Mouse (Mus musculus) gastrocnemius, postnatal 25 days (tissue): Measurements from ENCODE around the gene Lamb3. TPM values are rescaled to one million over a fixed set of nuclear protein-coding genes. Genes with fewer than 3 reads are reported as not detected.
"Not testable (repeated sequence)": the region's sequence is repeated elsewhere in the genome, so short reads cannot be mapped to it uniquely, and the experiment has no call there.

Source experiments
- DNase-seq: peaks from one replicate; pipeline ENCODE4 v3.0.0; 2022
- total RNA-seq, 2 experiments: library from RNA; stranded (reverse); gene quantifications; 1 replicate in 1 of 2; 2 replicates in 1 of 2; pipeline ENCODE4 v1.2.3; 2021

Gene Lamb3
- total RNA-seq, 2 experiments from 2014 or later: 2.0 to 2.7 TPM

DNA sequence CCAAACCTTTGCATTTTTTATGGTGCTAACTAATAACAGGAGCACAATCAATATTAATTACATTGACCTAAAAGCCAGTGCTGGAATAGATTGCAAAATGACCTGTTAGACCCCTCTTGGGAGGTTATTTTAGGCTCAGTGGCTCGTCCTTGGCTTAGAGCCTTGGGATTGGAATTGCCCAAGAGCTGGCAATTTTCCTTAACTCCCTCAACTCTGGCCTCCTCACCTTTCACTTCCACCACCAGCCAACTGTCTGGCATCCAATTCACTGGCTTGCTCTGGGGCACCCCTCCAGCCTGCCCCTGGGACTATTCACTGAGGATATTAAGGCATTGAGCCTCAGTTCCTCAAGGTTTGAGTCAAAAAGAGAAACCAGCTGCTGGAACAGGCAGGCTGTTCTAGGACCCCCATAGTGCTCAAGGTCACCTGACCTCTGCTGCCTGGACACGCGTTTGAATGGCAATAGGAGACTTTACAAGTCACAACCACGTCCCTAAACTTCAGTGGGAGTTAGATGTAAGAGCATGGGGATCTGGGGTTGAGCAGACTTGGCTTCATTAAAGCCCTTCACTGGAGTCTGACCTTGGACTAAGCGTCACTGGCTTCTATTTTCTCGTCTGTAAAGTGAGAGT, 71.0 kb downstream of the Lamb3 start:
- DNase-seq: peak; percentile 71

DNA sequence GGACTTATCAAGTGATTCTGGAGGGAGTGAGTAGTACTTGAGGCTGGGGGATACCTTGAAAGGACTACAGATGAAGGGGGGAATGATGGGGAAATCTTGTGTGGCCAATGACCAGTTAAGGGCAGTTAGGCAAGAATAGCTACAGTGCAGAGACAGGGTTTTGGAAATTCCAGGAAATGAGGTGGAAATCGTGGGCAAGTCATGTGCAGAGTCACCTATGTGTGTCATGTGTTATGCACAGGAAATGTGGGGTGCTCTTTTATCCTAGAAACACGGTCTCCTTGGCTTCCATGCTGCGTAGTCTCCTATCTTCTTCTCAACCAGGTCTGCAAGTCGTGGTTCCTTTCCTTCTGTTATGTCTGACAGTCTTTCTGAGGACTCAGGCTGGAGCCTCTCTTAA, 72.0 kb downstream of the Lamb3 start:
- no peak for DNase-seq

DNA sequence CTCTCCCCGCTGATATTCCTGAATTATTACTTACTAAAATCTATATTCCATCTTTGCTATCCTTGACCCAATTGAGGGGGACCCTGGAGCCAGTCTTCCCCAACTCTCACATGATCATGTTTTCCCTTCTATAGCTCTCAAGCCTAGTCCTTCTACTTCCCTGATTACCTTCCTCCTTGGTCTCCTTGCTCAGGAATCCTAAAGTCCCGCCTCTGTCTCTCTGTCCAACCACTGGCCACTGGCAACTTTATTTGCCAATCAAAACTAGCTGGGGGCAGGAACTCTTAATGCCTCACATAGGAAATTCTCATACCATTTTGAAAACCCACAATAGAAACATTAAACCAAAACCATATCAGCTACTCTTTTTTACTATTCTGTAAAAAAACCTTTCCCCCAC, 73.8 kb downstream of the Lamb3 start:
- DNase-seq: no peak

DNA sequence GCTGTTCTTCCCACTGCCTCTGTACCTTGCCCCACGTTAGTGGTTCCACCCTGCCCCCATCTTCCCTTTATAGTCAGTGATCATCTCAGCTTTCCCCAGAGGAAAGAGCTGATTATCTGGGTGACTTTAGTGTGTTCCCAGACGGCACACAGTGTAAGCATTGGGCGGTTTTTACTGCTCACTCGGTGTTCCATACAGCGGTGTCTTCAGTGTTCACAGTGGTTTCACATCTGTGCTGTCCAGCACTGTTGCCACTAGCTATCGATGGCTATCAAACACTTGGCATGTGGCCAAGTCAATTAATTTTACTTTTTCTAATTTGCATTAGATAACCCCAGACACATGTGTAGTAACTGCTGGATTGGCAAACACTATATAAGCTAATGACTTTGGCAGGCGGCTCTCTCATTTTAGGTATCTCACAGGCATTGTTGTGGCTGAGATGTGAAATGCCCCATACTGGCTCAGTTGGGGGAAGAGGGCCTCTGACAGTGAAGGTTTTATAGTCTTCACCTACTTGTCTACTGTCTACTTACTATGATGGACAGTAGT, 76.8 kb downstream of the Lamb3 start:
- DNase-seq: no peak

DNA sequence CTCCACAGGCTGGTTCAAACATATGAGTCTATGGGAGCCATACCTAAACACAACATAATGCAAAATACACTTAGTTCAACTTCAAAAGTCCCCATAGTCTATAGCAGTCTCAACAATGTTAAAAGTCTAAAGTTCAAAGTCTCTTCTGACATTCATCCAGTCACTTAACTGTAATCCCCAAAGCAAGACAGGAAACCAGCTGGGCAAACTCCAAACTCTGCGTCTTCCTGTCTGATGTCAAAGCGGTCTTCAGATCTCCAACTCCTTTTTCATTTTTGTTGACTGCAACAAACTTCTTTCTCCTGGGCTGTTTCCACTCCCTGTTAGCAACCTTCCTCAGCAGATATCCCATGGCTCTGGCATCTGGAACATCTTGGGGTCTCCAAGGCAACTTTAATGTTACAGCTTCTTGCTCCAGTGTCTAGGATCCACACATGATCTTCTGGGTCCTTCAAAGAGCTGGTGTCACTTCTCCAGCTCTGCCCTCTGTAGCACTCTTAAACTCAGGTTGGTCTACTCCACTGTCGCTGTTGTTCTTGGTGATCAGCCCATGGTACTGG, 78.3 kb downstream of the Lamb3 start:
- DNase-seq: not testable (repeated sequence)

DNA sequence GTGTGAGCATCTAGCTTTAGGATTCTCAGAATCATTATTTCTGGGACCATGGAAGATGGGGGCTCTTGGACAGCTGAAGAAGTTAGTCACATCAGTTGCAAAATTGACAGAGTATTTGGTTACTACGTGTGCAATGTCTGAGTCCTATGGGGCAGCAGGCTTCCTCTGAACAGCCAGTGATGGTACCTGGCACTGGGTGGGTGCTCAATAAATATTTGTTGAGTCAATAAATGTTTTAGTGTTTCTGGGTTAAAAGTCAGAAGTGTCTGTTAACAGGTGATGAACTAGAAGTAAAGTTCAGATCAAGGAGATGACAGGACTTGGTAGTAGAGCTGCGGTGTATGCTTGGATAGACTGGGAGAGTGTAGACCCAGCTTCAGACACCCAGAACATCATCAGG, 80.1 kb downstream of the Lamb3 start:
- DNase-seq: no peak

DNA sequence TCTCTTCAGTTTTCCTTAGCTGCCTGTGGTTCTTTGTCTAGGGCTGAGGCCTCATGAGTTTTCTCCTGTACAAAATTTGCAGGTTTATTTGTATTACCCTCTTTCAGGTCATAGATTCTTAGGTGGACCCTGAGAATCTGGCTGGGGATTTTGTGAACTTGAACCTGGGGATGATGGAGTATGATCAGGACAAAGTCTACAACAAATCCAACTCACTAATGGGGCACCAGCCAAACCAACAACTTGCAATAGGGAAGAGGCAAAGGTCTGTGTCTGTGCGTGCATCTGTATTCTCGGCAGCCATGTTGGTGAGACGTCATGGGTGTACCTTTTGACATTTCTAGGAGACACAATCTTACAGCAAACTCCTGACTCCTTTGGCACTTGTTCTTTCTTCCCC, 81.6 kb downstream of the Lamb3 start:
- no peak for DNase-seq

DNA sequence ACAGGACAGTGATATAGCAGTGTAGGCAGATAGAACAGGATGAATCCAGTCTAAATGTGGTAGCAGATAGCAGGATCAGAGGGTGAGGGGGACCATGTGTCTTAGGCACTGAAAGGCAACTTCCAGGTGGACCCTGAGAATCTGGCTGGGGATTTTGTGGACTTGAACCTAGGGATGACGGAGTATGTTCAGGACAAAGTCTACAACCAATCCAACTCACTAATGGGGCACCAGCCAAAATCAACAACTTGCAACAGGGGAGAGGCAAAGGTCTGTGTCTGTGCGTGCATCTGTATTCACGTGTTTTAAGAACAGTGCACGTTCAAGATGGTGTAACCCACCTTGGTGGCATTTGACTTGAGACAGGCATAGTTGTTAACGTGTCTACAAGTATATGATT, 82.4 kb downstream of the Lamb3 start:
- no peak for DNase-seq

DNA sequence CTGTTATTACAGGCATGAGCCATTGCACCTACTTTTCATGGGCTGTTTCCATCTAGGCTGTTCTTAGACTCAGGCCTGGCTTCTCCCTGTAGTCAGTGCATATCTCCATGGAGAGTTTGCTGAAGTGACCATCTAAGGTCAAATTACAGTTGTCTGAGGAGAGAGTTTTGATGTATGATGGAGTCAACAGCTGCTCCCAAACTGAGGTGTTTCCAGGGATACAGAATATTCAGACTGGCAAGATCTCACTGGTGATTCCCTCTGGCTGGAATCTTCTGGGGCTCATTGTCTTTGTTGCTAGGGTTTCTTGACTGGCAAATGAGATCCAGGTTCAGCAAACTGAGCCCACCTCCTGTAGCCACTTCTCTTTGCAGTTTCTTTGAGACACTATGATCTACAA, 83.2 kb downstream of the Lamb3 start:
- DNase-seq: no peak

DNA sequence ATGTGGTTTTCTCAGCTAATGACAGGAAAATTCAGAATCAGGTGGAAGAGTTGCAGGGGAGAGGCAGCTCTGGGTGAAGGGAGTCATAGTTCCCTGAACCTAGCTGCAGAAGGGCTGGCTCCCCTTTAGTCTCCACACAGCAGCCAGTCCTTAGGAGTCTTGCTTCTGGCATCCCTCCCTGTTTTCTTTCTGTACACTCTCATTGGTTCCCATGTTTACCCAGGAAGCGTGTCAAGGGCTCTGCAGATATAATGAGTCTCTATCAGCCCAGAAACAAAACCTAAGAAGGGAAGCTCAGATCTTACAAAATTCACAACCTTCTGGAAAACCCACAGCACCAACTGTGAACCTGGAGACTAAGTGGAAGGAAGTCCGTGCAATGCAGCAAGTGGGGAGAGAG, 85.5 kb downstream of the Lamb3 start:
- DNase-seq: no peak

DNA sequence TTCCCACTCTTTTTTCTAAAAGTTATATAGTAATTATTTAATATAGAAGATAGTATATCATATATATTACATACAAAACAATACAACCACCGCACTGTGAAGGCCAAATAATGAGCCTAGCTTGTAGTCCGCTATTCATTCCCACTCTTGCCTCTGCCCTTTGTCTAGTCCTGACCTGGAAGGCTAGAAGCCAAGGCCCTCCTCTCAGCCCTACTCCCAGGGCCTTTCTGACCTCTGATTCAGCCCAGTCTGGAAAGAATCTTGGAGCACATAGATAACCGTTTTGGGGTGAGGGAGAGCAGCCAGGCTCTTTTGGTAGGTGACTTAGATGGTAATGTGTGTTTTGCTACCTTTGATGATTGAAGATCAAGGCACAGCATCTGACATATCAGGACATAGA, 86.4 kb downstream of the Lamb3 start:
- DNase-seq: no peak

DNA sequence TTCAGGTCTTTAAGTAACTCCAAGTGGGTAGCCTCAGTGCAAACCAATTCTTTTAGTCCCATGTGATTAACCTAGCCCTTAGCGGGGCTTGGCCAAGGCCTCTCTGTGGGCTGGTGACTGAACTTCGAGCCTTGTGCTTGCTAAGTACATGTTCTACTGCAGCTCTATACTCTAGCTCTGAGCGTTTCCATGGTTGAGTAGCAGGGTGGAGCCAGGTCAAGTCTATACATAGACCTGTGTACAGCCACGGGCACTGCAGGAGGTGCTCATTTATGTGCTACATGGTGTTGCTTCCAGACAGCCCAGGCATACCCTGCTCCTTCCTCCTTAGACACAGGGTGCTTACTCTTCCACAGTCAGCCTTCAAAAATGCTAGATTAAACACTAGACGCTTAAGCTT, 88.4 kb downstream of the Lamb3 start:
- no peak for DNase-seq

DNA sequence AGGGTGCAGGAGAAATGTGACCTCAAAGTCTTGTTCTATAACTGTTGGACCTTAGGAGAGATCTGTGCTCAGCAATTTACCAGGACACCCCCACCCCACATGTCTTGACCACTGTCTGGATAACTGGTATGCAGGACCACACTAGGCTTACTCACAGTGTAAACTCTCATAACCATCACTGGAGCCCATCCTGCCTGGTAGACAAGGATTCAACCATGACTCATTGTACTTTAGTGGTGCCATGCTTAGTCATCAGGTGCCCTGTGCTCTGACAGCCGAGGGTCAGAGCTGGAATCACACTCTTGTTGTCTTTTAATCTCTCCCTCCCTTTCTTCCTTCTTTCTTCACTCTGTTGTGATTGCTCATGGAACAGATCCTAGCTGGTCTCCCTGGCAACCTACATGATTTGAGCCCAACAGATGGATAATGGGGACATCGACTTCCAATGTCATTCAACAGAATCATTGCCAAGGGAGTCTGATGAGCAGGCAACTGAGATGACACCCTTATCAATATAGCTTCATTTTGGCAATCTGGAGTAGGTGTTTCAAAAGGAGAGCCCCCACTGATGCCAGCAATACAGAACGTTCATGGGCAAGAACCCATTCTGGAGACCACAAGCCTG, 90.8 kb downstream of the Lamb3 start:
- DNase-seq: no peak

DNA sequence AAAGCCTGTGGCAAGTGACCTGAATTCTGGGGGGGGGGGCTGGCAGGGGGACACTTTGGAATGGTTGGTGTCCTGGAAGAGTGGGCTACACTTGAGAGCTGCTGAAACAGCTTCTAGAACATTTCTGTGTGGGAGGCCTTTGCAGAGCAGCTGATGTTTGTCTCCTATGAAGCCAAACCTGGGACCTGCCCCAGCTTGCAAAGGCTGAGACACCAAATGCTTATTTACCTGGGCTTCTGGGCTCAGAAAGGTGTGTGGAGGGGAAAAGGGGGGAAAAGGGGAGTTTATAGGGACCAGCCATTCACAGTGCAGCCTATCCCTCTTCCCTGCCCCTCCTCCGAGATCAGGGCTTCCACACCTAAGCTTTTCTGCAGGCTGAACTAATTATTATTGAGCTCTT, 92.5 kb downstream of the Lamb3 start:
- no peak for DNase-seq

DNA sequence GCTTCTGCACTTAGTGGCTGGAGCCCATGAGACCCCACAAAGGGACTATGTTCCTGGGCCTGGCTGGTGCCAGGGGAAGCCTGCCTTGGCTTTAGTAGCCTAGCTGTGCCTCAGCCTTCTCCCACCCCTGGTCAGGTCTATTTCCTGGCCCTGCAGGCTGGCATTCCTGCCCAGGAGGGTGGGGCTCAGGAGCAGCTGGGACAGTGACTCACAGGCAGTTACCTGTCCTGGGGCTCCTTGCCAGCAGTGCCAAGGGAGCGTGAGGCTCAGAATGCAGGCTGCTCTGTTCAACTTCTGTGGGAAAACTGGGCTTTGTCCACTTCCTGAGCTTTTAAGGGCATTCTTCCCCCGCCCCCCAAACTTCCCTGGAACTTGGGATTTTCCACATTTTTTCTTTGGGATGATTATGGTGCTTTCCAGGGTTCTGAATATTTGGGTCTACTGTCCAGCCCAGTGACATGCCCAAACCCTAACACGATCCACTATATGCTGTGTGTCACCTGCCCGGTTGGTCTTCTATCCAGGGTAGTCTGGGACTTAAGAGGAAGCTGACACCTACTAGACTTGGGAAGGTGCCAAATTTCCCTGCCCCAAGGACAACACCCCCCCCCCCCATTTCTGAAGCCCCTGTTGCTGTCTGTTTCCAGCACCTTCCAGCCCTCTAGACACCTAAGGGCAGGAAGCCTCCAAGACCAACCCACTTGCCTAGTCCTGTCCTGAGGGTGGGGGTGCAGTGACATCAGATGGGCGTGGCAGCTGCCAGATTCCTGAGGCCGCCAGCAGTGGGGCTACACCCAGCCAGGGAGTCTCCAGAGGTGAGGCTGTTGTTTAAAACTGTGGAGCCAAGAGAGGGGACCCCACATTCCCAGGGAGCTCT, 94.0 kb downstream of the Lamb3 start:
- DNase-seq: no peak

DNA sequence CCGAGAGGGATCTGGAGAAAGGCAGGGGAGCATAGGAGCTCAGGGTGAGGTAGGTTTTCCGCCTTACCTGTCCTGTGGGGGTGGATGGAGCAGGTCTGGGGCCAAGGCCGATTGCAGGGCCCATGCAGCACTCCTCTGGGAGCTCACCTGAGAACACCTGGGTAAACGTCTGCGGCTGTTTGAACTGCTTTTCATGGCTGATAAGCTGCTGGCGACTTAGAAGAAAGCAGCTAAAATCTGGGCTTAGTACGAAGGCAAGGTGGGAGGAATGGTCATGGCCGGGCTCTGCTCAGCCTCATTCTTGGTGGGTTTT, 94.5 kb downstream of the Lamb3 start:
- no peak for DNase-seq

DNA sequence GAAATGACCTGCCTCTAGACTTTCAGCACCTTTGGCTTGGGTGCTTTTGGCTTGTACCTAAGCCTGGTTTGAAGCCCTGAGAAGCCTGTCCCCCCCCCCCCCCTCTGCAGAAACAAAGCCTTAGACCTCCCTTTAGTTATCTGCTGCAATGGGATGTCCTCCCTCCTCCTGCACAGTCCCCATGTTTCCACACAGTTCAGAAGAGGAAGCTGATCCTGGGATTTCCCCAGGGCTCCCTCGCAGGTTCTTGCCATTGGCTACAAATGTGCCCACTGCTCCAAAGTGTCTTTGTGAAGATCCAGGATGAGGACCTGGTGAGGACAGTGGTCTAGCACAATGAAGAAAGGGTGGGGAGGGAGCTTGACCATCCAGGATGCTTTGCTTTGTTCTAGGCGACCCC, 95.6 kb downstream of the Lamb3 start:
- DNase-seq: no peak

DNA sequence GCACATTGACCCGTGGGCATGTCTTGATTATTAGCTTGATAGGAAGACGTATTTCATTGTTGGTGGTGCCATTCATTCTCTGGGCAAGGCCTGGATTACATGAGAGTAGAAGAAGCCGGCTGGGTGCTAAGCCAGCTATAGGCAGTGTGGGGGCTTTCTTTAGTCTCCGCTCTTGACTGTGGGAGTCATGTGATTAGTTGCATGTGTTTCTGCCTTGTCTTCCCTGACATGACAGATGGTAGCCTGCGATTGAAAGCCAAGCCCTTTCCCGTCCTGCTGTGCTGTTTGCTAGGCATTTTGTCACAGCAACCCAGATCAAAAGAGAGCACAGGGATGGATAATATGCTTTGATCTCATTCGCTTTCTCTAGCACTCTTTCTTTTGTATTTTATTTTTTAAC, 97.9 kb downstream of the Lamb3 start:
- no peak for DNase-seq

DNA sequence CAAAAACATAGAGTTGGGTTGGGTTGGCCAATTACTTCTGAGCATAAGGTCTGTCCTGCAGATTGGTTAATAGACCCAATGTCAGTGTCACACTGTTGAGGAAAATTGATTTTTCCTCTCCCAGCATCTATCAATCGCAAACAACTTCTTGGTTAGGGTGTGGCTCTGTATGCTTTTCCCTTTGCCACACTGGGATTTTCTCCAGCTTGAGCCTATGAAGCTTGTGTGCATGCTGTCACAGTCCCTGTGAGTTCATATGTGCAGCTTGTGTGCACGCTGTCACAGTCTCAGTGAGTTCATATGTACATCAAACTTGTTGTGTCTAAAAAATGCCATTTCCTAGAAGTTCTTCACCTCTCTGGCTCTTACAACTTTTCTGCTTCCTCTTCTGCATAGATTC, 99.3 kb downstream of the Lamb3 start:
- no peak for DNase-seq

DNA sequence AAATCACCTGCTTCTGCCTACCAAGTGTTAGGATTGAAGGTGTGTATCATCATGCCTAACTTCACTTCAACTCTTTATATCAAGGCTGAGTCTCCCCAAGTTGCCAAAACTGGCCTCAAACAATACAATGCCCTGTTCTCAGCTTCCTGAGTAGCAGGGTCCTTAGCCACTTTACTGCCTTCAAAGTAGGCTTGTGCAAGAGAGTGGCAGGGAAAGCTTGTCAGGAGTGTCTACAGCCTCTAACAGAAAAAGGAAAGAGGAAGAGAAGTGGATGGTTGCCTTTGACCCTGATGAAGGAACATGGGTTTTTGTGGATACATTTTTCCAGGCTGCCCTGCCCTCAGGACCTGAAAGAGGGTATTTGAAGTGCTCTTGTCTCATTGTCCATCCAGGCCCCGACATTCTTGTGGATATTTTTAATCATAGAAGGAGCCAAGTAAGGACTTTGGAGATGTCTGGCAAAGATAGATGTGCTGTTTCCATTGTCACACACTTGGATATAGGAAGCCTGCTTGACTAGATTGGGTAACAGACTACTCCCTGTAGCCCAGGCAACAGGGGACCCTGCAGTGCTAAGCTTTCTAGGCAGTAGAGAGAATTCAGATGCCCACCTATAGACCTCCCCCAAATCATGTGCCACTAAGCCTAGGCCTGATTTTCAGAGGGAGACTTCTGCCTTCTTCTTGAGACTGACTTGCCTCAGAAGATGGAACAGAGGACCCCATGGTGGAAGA, 102.5 kb downstream of the Lamb3 start:
- no peak for DNase-seq

DNA sequence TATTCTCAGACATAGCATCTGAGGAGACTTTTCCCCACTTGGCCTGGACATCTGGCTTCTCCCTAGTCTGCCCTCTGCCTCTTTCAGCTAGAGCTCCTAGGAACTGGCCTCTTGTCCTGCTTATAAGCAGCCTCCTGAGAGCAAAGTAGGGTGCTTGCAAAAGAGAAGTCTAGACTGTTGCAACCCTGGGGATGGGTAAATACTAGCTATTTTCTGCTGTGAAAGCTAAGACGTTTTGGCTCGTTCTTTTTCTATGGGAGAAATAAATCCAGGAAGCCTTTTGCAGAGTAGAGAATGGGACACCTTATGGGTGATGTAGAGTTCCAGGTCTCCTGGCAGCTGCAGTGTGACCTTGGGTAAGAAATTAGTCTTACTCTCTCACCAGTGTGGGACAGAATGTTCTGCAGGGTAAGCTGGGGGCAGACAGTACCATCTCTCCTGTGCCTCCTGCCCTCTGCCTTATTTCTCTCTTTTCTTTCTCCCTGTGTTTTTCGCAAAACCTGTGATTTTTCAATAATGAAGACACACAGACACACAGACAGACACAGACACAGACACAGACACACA, 103.1 kb downstream of the Lamb3 start:
- DNase-seq: no peak

DNA sequence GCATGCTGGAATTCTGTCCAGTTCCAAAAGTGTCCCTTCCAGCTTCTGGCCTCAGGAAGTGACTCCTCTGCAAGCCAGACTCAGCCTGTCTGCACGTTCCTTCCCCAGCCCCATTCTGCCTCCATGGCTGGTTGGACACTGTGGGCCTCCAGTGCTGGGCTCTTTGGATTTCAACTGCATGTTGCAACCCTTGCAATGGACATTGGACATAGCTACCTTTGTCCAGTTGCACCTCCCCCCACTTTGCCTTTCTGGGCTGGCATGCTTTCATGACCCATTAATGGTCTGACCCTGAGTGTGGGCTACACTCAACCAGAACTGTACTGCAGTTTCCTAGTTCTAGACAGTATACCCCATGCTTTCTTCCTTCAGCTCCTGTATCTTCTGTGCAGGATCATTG, 104.1 kb downstream of the Lamb3 start:
- no peak for DNase-seq
